Mouse (Mus musculus) spleen, adult 2 months (tissue): ENCODE measurements around the gene Shisal1.

Source experiments
- CTCF ChIP-seq: fragments of 200-500 bp; IDR thresholded peaks from 2 replicates; pipeline ENCODE4 v1.5.1; 2011; ENCODE audit warnings: mild to moderate bottlenecking, inconsistent platforms; ENCODE audit not compliant: insufficient read depth, insufficient read length, insufficient replicate concordance; ENCODE audit errors: extremely low read depth
- POLR2A ChIP-seq: fragments of 200-500 bp; IDR thresholded peaks from 2 replicates; pipeline ENCODE4 v1.6.1; 2011; ENCODE audit warnings: low read depth, low read length, inconsistent platforms

- no peak for TF ChIP-seq CTCF
- TF ChIP-seq POLR2A, result no peak
These were observed 34.5 kb upstream of the Shisal1 start for GRCm38 (mm10) chr15:84481259-84481877.
